Mouse (Mus musculus) hindbrain, embryonic 14.5 days (tissue): Measurements from ENCODE around the gene Klhl40. TPM values are rescaled to one million over a fixed set of nuclear protein-coding genes. Genes with fewer than 3 reads are reported as not detected.
A peak's percentile ranks its signal among the peaks of the same experiment; 100 is the strongest.

ENCODE experiments used
- ATAC-seq: fragments of 200-750 bp; cut with Nextera tagmentation; 2 replicates; pipeline ENCODE4 v1.8.0; 2017; ENCODE audit warnings: moderate number of reproducible peaks, mild to moderate bottlenecking, moderate TSS enrichment, moderate library complexity; ENCODE audit not compliant: low FRiP score
- DNase-seq: peaks from one replicate; pipeline ENCODE4 v3.0.0-alpha.2; 2015; ENCODE audit warnings: low spot score
- H3K27ac ChIP-seq: fragments of 300-500 bp; sonication (generic); 2 replicates; pipeline ENCODE4 v1.5.1; 2014; ENCODE audit warnings: mild to moderate bottlenecking, moderate library complexity
- H3K27me3 ChIP-seq: fragments of 300-500 bp; sonication (generic); 2 replicates; pipeline ENCODE4 v1.6.1; 2014; ENCODE audit warnings: mild to moderate bottlenecking, low read length, mixed read lengths; ENCODE audit not compliant: control insufficient read depth, insufficient read depth
- H3K36me3 ChIP-seq: fragments of 300-500 bp; sonication (generic); replicated peaks from 2 replicates; pipeline ENCODE4 v1.6.1; 2014; ENCODE audit not compliant: control insufficient read depth, insufficient read depth
- H3K4me1 ChIP-seq: fragments of 300-500 bp; sonication (generic); replicated peaks from 2 replicates; pipeline ENCODE4 v1.6.1; 2014; ENCODE audit warnings: antibody characterized with exemption, low read length, mixed read lengths; ENCODE audit not compliant: control insufficient read depth, insufficient read depth
- H3K4me2 ChIP-seq: fragments of 300-500 bp; sonication (generic); replicated peaks from 2 replicates; pipeline ENCODE4 v1.6.1; 2014; ENCODE audit warnings: mild to moderate bottlenecking, moderate library complexity
- H3K4me3 ChIP-seq: fragments of 300-500 bp; sonication (generic); replicated peaks from 2 replicates; pipeline ENCODE4 v1.5.1; 2014; ENCODE audit warnings: mild to moderate bottlenecking, low read length
- H3K9ac ChIP-seq: fragments of 300-500 bp; sonication (generic); 2 replicates; pipeline ENCODE4 v1.6.1; 2014
- H3K9me3 ChIP-seq: fragments of 300-500 bp; sonication (generic); 2 replicates; pipeline ENCODE4 v1.6.1; 2016; ENCODE audit warnings: low read length; ENCODE audit not compliant: control insufficient read depth
- WGBS: fragments of 180-500 bp; shearing (Covaris S2); extraction: QIAGEN DNeasy Blood & Tissue Kit; methylation state at CpG from one replicate; pipeline ENCODE4 v1.1.7; 2014; 5-methylcytosine and 5-hydroxymethylcytosine counted together
- polyA plus RNA-seq: library from polyadenylated mRNA; unstranded; fragments of >200 nt; fragmentation: Nextera tagmentation; extraction: Ambion mirVana; gene quantifications from 2 replicates; pipeline ENCODE4 v1.2.1, GENCODE M21; 2014

Gene Klhl40
- polyA plus RNA-seq, 1 experiment from 2014 or later = 2.3 TPM

DNA sequence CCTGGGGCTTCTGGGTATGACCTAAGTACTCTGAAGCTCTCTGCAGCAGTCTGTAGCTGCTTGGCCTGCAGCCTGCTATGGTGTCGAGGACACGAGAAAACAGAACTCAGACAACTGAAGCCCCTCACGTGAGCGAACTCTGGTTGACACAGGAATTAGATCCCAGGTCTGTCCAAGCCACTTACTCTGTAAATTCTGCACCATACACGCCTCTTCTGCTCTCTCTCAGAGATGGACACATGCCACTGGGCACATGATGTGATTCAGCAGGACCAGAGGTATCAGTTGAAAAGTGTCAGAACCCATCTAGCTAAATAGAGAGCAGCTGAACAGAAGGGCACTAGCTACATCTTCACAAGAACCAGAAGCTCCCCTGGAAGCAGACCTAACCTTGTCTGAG, 5.0 kb upstream of the Klhl40 start:
- H3K9ac ChIP-seq = no peak overlapping the region
- DNase-seq = no peak
- peaks cover 17% of the 10 kb centered on the region for H3K36me3 ChIP-seq
- ATAC-seq = no peak
- H3K4me2 ChIP-seq = no peak overlapping the region
- H3K27me3 ChIP-seq = peaks cover 19% of the 10 kb centered on the region
- no peaks in the 10 kb centered on the region for H3K4me1 ChIP-seq
- no peaks in the 10 kb centered on the region for H3K9me3 ChIP-seq
- no peak overlapping the region for H3K27ac ChIP-seq
- 74% methylated on average over 5 of the region's 5 CpGs for WGBS
- no peak overlapping the region for H3K4me3 ChIP-seq

DNA sequence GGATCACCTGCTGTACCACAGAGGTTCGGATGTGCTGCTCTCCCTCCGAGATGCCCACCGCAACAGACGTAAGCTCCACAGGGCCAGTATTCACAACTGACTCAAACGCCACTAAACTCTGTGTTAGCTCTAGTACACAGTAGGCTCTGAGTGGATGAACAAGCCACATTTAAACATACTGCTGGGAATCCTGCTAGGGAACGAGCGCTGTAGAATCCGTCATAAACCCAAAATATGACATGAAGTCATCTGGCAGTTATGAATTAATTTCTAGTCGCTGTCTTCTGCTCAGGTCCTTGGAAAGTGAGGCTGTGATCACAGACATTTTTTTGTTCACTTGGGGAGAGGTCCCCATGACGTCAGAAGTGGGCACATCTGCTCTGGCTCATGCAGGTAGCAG, 1.5 kb upstream of the Klhl40 start:
- DNase-seq = no peak
- H3K9ac ChIP-seq = no peak overlapping the region
- no peak for ATAC-seq
- H3K36me3 ChIP-seq = no peaks in the 10 kb centered on the region
- no peak overlapping the region for H3K4me3 ChIP-seq
- 85% methylated on average over 10 of the region's 10 CpGs for WGBS
- no peak overlapping the region for H3K27ac ChIP-seq
- no peaks in the 10 kb centered on the region for H3K4me1 ChIP-seq
- no peaks in the 10 kb centered on the region for H3K9me3 ChIP-seq
- H3K4me2 ChIP-seq = no peak overlapping the region
- H3K27me3 ChIP-seq = peaks cover 39% of the 10 kb centered on the region

DNA sequence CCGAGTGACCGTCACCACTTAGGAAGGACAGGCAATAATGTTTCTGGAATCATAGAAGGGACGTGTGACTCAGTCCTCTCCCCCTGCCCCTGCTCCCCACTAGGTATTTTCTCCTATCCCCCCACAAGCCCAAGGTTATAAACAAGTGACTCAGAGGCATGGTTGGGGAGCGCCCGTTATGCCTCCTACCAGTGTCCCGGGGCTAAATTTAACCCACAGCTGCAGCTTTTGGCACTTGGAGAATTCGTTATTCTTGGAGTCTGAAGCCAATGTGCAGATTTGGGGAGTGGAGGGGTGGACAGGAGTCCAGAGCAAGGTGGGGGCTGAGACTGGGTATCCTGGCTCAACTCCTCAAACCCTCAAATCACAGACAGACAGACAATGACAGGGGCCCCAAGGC, 896 bp upstream of the Klhl40 start:
- 91% methylated on average over 7 of the region's 7 CpGs for WGBS
- Histone ChIP-seq H3K36me3 (no peaks in the 10 kb centered on the region), H3K9me3 (no peaks in the 10 kb centered on the region), H3K4me2 (no peak overlapping the region), H3K9ac (no peak overlapping the region), H3K4me3 (no peak overlapping the region), H3K4me1 (no peaks in the 10 kb centered on the region), H3K27ac (no peak overlapping the region), H3K27me3 (peaks cover 39% of the 10 kb centered on the region)
- ATAC-seq (no peak), DNase-seq (no peak)

DNA sequence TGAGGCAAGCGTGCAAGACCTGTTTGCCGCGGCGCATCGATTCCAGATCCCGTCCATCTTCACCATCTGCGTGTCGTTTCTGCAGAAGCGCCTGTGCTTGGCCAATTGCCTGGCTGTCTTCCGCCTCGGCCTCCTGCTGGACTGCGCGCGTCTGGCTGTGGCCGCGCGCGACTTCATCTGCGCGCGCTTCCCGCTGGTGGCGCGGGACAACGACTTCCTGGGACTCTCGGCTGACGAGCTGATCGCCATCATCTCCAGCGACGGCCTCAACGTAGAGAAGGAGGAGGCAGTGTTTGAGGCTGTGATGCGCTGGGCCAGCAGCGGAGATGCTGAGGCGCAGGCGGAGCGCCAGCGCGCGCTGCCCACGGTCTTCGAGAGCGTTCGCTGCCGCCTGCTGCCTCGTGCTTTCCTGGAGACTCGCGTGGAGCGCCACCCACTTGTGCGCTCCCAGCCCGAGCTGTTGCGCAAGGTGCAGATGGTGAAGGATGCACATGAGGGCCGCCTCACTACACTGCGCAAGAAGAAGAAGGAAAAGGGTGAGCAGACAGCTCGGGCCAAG, 738 bp downstream of the Klhl40 start:
- no peaks in the 10 kb centered on the region for H3K4me1 ChIP-seq
- DNase-seq = peak; percentile 63
- no peaks in the 10 kb centered on the region for H3K9me3 ChIP-seq
- H3K9ac ChIP-seq = peak overlapping the region; percentile 48
- H3K36me3 ChIP-seq = no peaks in the 10 kb centered on the region
- H3K4me3 ChIP-seq = peak overlapping the region; percentile 31
- ATAC-seq = peak; percentile 52; the same call in 1 of the 2 replicates
- peak overlapping the region; percentile 84 for H3K4me2 ChIP-seq
- WGBS = 12% methylated on average over 54 of the region's 54 CpGs
- H3K27me3 ChIP-seq = peaks cover 39% of the 10 kb centered on the region
- 0 out of 2 replicates have a peak overlapping the region, but pooled peaks have one; percentile 32 for H3K27ac ChIP-seq

DNA sequence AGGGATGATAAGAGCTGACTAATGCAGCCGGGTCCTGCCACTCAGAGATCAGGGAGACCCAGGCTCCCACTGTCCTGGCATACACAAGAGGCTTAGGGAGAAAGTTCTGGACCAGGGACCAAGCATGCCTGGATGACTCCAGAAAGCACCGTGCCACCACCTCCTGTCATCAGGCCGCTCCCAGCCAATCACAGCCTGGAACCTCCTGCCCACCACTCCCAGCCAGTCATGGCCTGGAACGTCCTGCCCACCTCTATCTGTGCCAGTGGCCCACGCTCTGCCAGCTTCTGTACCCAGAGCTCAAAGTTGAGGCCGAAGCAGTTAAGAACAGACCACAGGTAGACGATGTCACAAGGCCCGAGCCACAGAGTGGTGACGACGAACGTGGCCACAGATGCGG, 7.4 kb downstream of the Klhl40 start:
- H3K4me3 ChIP-seq = no peak overlapping the region
- no peak for ATAC-seq
- DNase-seq = no peak
- H3K9ac ChIP-seq = no peak overlapping the region
- H3K4me1 ChIP-seq = no peaks in the 10 kb centered on the region
- H3K36me3 ChIP-seq = no peaks in the 10 kb centered on the region
- no peaks in the 10 kb centered on the region for H3K27me3 ChIP-seq
- H3K27ac ChIP-seq = no peak overlapping the region
- WGBS = 91% methylated on average over 12 of the region's 12 CpGs
- no peaks in the 10 kb centered on the region for H3K9me3 ChIP-seq
- no peak overlapping the region for H3K4me2 ChIP-seq

DNA sequence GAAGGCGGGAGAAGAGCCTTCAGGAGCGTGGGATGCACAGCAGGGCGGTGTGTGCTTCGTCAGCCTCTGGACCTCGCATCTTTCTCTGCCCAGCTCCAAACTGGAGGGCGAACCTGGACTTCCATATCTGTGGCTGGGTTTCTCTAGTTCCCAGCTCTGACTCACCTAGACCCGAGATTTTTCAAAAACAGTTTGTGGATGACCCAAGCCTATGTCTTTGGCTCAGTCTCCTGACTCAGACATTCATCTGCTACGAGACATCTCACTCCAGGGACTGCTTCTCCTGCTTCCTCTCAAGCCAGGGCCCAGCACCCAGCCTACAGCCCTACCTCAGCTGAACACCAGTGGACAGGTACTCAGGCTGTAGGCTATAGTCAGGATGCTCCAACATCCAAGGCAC, 7.9 kb downstream of the Klhl40 start:
- 86% methylated on average over 8 of the region's 8 CpGs for WGBS
- no peak for ATAC-seq
- no peak overlapping the region for H3K27ac ChIP-seq
- H3K4me1 ChIP-seq = no peaks in the 10 kb centered on the region
- no peak overlapping the region for H3K9ac ChIP-seq
- DNase-seq = no peak
- H3K4me2 ChIP-seq = no peak overlapping the region
- no peaks in the 10 kb centered on the region for H3K27me3 ChIP-seq
- no peak overlapping the region for H3K4me3 ChIP-seq
- no peaks in the 10 kb centered on the region for H3K9me3 ChIP-seq
- H3K36me3 ChIP-seq = no peaks in the 10 kb centered on the region

DNA sequence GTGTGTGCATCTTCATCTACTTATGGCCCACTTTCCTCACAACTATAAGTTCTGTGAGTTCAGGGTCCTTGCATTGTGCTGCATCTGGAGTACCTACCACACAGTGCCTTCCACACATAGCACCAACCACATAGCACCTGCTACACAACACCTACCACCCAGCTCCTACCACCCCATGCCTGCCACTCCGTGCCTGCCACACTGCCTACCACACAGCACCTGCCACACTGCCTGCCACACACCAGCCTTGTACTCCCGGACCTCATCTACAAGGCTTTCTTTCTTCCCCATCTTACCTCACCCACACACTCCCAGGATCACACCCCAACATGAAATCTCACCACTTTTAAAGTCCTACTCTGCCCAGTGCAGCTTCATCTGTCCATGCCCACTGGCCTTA, 9.0 kb downstream of the Klhl40 start:
- H3K4me2 ChIP-seq = no peak overlapping the region
- ATAC-seq (no peak), DNase-seq (no peak)
- H3K9me3 ChIP-seq = no peaks in the 10 kb centered on the region
- no peaks in the 10 kb centered on the region for H3K4me1 ChIP-seq
- no peaks in the 10 kb centered on the region for H3K27me3 ChIP-seq
- WGBS = 84% methylated on average over 2 of the region's 2 CpGs
- H3K4me3 ChIP-seq = no peak overlapping the region
- no peaks in the 10 kb centered on the region for H3K36me3 ChIP-seq
- H3K27ac ChIP-seq = no peak overlapping the region
- no peak overlapping the region for H3K9ac ChIP-seq

DNA sequence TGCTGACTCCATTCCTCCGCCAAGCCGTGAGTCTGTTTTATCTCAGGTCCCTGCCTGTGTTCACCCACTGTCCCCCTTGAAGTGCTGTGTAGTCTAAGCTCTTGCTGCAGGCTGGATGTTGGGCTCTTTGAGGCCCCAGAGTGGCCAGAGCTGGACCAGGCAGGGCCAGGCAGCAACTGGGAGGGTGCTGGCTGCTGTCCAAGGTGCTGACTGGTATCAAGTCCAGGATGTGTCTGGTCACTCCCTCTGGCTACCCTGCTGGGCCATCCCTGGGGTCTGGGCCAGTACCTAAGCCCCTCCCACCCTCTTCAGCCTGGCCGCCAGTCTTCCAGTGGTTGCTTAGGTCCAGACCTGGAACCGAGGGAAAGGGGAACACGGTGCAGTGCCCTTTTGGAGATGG, 13.8 kb downstream of the Klhl40 start:
- 14% methylated on average over 5 of the region's 5 CpGs for WGBS
- no peak overlapping the region for H3K4me2 ChIP-seq
- H3K9ac ChIP-seq = no peak overlapping the region
- H3K27ac ChIP-seq = no peak overlapping the region
- H3K4me3 ChIP-seq = no peak overlapping the region
- ATAC-seq (no peak), DNase-seq (no peak)
- H3K36me3 ChIP-seq = no peaks in the 10 kb centered on the region
- H3K4me1 ChIP-seq = no peaks in the 10 kb centered on the region
- no peaks in the 10 kb centered on the region for H3K27me3 ChIP-seq
- H3K9me3 ChIP-seq = no peaks in the 10 kb centered on the region

DNA sequence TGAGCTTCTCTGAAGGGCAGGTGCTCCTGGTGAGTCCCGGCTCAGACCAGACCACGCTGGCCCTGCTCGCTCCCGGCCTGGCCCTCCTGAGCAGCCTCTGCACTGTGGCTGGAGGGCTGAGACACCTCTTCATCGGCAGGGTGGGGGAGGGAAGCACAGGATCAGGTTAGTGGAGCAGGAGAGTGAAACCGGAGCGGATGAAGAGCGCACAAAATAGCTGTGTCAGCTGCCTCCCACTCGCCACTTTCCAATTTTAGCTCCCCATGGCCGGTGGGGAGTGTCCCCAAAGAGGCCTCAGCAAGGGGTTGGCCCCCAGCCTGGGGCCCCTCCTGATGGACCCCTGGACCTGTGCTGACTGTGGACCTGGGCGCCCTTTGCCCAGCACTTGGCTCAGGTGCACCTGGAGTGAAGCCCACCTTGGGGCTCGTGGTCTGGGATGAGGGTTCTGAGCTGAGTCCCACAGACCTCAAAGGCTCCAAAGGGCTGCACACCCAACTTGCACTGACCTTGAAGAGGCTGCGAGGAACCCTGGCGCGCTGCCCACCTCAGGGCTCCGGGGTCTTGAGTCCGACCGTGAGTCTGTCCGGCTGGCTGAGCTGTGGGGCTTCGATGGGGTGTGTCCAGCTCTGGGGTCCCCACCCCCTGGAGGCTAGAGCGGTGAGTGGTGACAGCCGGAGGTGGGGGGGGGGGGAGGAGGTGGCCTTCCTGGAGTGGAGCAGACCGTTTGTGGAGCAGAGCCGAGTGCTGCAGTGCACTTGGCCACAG, 14.5 kb downstream of the Klhl40 start, which contains the start of gene Hhatl:
Gene Hhatl (minus strand): TSS at position 751 of the 765 bp plus-strand sequence.
- H3K9me3 ChIP-seq = no peaks in the 10 kb centered on the region
- H3K4me3 ChIP-seq = no peak within 1 kb of the TSS
- no peaks in the 10 kb centered on the region for H3K4me1 ChIP-seq
- DNase-seq (no peak), ATAC-seq (no peak)
- no peaks in the 10 kb centered on the region for H3K27me3 ChIP-seq
- no peak within 1 kb of the TSS for H3K9ac ChIP-seq
- 49% methylated on average over 24 of the region's 24 CpGs for WGBS
- H3K36me3 ChIP-seq = no peaks in the 10 kb centered on the region
- H3K4me2 ChIP-seq = no peak within 1 kb of the TSS
- no peak within 1 kb of the TSS for H3K27ac ChIP-seq
